Mouse (Mus musculus) intestine, embryonic 16.5 days (tissue): Measurements from ENCODE around the gene Fam227b. TPM values are rescaled to one million over a fixed set of nuclear protein-coding genes. Genes with fewer than 3 reads are reported as not detected.

ENCODE experiments used
- ATAC-seq: fragments of 200-750 bp; cut with Nextera tagmentation; 2 replicates; pipeline ENCODE4 v1.8.0; 2017; ENCODE audit warnings: moderate TSS enrichment, moderate library complexity
- H3K27ac ChIP-seq: fragments of 300-500 bp; sonication (generic); 2 replicates; pipeline ENCODE4 v1.5.1; 2014; ENCODE audit warnings: mild to moderate bottlenecking, low read length
- H3K27me3 ChIP-seq: fragments of 300-500 bp; sonication (generic); replicated peaks from 2 replicates; pipeline ENCODE4 v1.6.1; 2014; ENCODE audit warnings: low read length, control low read depth, mixed read lengths; ENCODE audit not compliant: control insufficient read depth, insufficient read depth
- H3K36me3 ChIP-seq: fragments of 300-500 bp; sonication (generic); 2 replicates; pipeline ENCODE4 v1.6.1; 2014; ENCODE audit warnings: low read length, control low read depth; ENCODE audit not compliant: control insufficient read depth, insufficient read depth
- H3K4me1 ChIP-seq: fragments of 300-500 bp; sonication (generic); 2 replicates; pipeline ENCODE4 v1.6.1; 2014; ENCODE audit warnings: low read length, control low read depth, mixed read lengths; ENCODE audit not compliant: control insufficient read depth, insufficient read depth
- H3K4me2 ChIP-seq: fragments of 300-500 bp; sonication (generic); 2 replicates; pipeline ENCODE4 v1.6.1; 2014; ENCODE audit warnings: low read depth, low read length, control low read depth
- H3K4me3 ChIP-seq: fragments of 300-500 bp; sonication (generic); 2 replicates; pipeline ENCODE4 v1.5.1; 2014; ENCODE audit warnings: mild to moderate bottlenecking, low read length
- H3K9ac ChIP-seq: fragments of 300-500 bp; sonication (generic); 2 replicates; pipeline ENCODE4 v1.6.1; 2014; ENCODE audit warnings: low read depth, low read length
- H3K9me3 ChIP-seq: fragments of 300-500 bp; sonication (generic); 2 replicates; pipeline ENCODE4 v1.6.1; 2016; ENCODE audit warnings: low read length, control low read depth; ENCODE audit not compliant: control insufficient read depth
- WGBS: fragments of 180-500 bp; shearing (Covaris S2); extraction: QIAGEN DNeasy Blood & Tissue Kit; methylation state at CpG from one replicate; pipeline ENCODE4 v1.1.7; 2014; 5-methylcytosine and 5-hydroxymethylcytosine counted together
- polyA plus RNA-seq: library from polyadenylated mRNA; unstranded; fragments of >200 nt; fragmentation: Nextera tagmentation; extraction: Ambion mirVana; gene quantifications from 2 replicates; pipeline ENCODE4 v1.2.1, GENCODE M21; 2015

The Fam227b gene
- polyA plus RNA-seq, 1 experiment from 2014 or later, result not detected

- H3K4me3 ChIP-seq, result no peak overlapping the region
- WGBS, result 40% methylated on average over 8 of the region's 8 CpGs
- no peaks in the 10 kb centered on the region for H3K4me1 ChIP-seq
- H3K27ac ChIP-seq, result no peak overlapping the region; the same call in 1 of the 2 replicates
- no peaks in the 10 kb centered on the region for H3K36me3 ChIP-seq
- ATAC-seq, result peak; percentile 53; the same call in 1 of the 2 replicates
- no peak overlapping the region for H3K4me2 ChIP-seq
- H3K9ac ChIP-seq, result no peak overlapping the region
- H3K27me3 ChIP-seq, result no peaks in the 10 kb centered on the region
- no peaks in the 10 kb centered on the region for H3K9me3 ChIP-seq
These were observed 120.5 kb downstream of the Fam227b start for GRCm38 (mm10) chr2:126031186-126031900.

DNA sequence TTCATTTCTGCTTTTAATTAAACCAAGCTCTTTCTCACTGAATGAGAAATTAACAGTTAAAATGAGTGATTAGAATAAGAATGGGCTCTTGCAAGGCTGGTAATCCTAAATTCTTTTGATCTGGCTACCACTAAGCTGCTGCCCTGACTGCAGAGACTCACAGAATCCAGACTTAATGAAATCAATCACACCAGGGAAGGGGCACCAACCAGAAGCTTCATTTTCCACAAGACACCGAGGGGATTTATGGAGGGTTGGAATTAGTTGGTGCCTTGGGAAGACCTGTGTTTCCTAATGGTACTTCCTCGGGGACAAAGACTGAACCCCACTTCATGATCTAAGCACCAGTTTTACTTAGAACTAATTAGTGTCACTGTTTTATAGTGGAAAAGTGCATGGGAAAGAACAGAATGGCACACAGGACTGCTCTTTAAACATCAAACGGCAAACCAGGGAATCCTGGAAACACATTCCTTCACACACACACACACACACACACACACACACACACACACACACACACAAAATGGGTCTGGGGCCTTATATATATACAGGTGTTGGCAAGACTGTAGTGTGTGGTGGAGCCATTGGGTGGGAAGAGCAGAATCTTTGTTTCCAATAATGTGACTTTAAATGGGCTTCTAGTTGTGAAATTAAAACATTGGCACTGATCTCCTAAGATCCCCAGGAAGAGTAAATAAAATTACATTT, 135.9 kb downstream of the Fam227b start:
- H3K4me2 ChIP-seq, result no peak overlapping the region
- no peak for ATAC-seq
- H3K27me3 ChIP-seq, result no peaks in the 10 kb centered on the region
- no peaks in the 10 kb centered on the region for H3K36me3 ChIP-seq
- no peaks in the 10 kb centered on the region for H3K4me1 ChIP-seq
- H3K27ac ChIP-seq, result no peak overlapping the region
- no peak overlapping the region for H3K9ac ChIP-seq
- H3K4me3 ChIP-seq, result no peak overlapping the region
- no peaks in the 10 kb centered on the region for H3K9me3 ChIP-seq
- WGBS, result 50% methylated on average over 3 of the region's 3 CpGs

DNA sequence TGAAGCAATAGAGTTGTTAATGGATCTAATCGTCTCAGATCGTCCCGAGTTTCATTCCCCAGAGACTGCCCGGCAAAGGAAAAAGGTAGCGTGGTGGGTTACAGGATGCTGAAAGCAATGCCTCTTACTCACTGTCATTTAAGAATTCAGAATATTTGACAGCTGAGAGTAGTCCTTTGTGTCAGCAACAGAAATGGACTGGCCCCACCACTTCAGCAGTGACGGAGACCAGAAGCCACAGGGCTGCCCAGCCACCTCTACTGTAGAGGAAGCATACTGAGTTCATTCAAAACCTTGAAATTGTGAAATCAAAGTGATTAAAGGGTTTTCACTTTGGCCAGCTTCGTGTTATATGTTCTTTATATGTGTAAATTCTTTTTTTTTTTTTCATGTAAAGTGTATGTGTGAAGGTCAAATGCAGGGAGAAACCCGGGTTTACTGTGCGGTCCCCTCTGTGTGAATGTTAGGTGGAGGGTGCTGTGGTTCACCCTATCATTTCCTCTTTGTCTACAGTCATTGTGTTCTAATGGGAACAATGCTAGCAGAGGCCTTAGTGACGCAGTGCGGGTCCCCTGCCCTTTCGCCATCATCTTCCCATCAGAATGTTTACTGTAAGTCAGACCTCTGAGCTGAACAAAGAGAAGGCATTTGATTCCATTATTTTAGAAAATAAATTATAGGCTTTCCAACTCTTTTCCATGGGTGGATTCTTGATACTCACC, 136.7 kb downstream of the Fam227b start:
- no peak for ATAC-seq
- Histone ChIP-seq H3K9ac (no peak overlapping the region), H3K4me2 (no peak overlapping the region), H3K36me3 (no peaks in the 10 kb centered on the region), H3K27ac (no peak overlapping the region), H3K4me1 (no peaks in the 10 kb centered on the region), H3K4me3 (no peak overlapping the region), H3K9me3 (no peaks in the 10 kb centered on the region), H3K27me3 (no peaks in the 10 kb centered on the region)
- 56% methylated on average over 12 of the region's 12 CpGs for WGBS

- 80% methylated on average over 2 of the region's 2 CpGs for WGBS
- no peak overlapping the region for H3K9ac ChIP-seq
- no peaks in the 10 kb centered on the region for H3K9me3 ChIP-seq
- H3K4me1 ChIP-seq, result no peaks in the 10 kb centered on the region
- ATAC-seq, result no peak
- no peaks in the 10 kb centered on the region for H3K27me3 ChIP-seq
- no peak overlapping the region for H3K27ac ChIP-seq
- H3K4me3 ChIP-seq, result no peak overlapping the region
- H3K36me3 ChIP-seq, result no peaks in the 10 kb centered on the region
- no peak overlapping the region for H3K4me2 ChIP-seq
These were observed 145.1 kb downstream of the Fam227b start for GRCm38 (mm10) chr2:126006742-126007141.

GRCm38 (mm10) chr2:126006088-126006487, 145.7 kb downstream of the Fam227b start:
- WGBS, result 40% methylated on average over 3 of the region's 3 CpGs
- no peak overlapping the region for H3K9ac ChIP-seq
- H3K4me2 ChIP-seq, result no peak overlapping the region
- H3K4me3 ChIP-seq, result no peak overlapping the region
- ATAC-seq, result peak; percentile 23; the same call in 1 of the 2 replicates
- no peaks in the 10 kb centered on the region for H3K27me3 ChIP-seq
- no peak overlapping the region for H3K27ac ChIP-seq
- H3K9me3 ChIP-seq, result no peaks in the 10 kb centered on the region
- H3K4me1 ChIP-seq, result no peaks in the 10 kb centered on the region
- no peaks in the 10 kb centered on the region for H3K36me3 ChIP-seq

GRCm38 (mm10) chr2:126002291-126002690, 149.5 kb downstream of the Fam227b start:
- H3K27me3 ChIP-seq, result no peaks in the 10 kb centered on the region
- no peak overlapping the region for H3K4me2 ChIP-seq
- no peaks in the 10 kb centered on the region for H3K4me1 ChIP-seq
- 62% methylated on average over 5 of the region's 5 CpGs for WGBS
- ATAC-seq, result no peak
- H3K27ac ChIP-seq, result no peak overlapping the region
- H3K9ac ChIP-seq, result no peak overlapping the region
- no peak overlapping the region for H3K4me3 ChIP-seq
- no peaks in the 10 kb centered on the region for H3K36me3 ChIP-seq
- no peaks in the 10 kb centered on the region for H3K9me3 ChIP-seq

- H3K9me3 ChIP-seq, result no peaks in the 10 kb centered on the region
- ATAC-seq, result no peak
- no peak overlapping the region for H3K9ac ChIP-seq
- H3K27ac ChIP-seq, result no peak overlapping the region
- WGBS, result 59% methylated on average over 5 of the region's 5 CpGs
- H3K36me3 ChIP-seq, result no peaks in the 10 kb centered on the region
- H3K4me2 ChIP-seq, result no peak overlapping the region
- H3K27me3 ChIP-seq, result no peaks in the 10 kb centered on the region
- H3K4me3 ChIP-seq, result no peak overlapping the region
- H3K4me1 ChIP-seq, result no peaks in the 10 kb centered on the region
These were observed 175.9 kb downstream of the Fam227b start for GRCm38 (mm10) chr2:125975808-125976345.

DNA sequence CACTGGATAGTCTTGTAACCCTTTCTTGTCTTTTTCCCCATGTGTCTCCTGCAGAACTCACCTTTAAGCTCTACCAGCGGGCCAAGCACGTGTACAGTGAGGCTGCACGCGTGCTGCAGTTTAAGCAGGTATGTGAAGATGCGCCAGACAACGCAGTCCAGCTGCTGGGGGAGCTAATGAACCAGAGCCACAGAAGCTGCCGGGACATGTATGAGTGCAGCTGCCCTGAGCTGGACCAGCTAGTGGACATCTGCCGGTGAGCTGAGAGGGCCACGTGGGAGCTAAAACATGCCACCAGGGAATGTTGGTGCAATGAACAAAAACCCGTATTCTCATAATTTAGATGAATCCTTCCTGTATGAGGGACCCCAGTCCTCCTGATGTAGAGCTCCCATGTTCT, 176.6 kb downstream of the Fam227b start:
- WGBS, result 93% methylated on average over 10 of the region's 10 CpGs
- H3K27ac ChIP-seq, result no peak overlapping the region
- no peak overlapping the region for H3K9ac ChIP-seq
- no peak overlapping the region for H3K4me2 ChIP-seq
- H3K4me1 ChIP-seq, result no peaks in the 10 kb centered on the region
- H3K36me3 ChIP-seq, result no peaks in the 10 kb centered on the region
- H3K9me3 ChIP-seq, result no peaks in the 10 kb centered on the region
- no peak for ATAC-seq
- H3K27me3 ChIP-seq, result no peaks in the 10 kb centered on the region
- no peak overlapping the region for H3K4me3 ChIP-seq

- ATAC-seq, result peak; percentile 71
- H3K27ac ChIP-seq, result no peak overlapping the region
- H3K9ac ChIP-seq, result no peak overlapping the region
- 46% methylated on average over 6 of the region's 6 CpGs for WGBS
- H3K4me1 ChIP-seq, result no peaks in the 10 kb centered on the region
- no peak overlapping the region for H3K4me2 ChIP-seq
- H3K27me3 ChIP-seq, result no peaks in the 10 kb centered on the region
- H3K9me3 ChIP-seq, result no peaks in the 10 kb centered on the region
- no peak overlapping the region for H3K4me3 ChIP-seq
- no peaks in the 10 kb centered on the region for H3K36me3 ChIP-seq
These were observed 178.6 kb downstream of the Fam227b start for GRCm38 (mm10) chr2:125973207-125973606.
